Mouse (Mus musculus): ENCODE data around the gene Rasgef1a.

Gene Rasgef1a

DNA sequence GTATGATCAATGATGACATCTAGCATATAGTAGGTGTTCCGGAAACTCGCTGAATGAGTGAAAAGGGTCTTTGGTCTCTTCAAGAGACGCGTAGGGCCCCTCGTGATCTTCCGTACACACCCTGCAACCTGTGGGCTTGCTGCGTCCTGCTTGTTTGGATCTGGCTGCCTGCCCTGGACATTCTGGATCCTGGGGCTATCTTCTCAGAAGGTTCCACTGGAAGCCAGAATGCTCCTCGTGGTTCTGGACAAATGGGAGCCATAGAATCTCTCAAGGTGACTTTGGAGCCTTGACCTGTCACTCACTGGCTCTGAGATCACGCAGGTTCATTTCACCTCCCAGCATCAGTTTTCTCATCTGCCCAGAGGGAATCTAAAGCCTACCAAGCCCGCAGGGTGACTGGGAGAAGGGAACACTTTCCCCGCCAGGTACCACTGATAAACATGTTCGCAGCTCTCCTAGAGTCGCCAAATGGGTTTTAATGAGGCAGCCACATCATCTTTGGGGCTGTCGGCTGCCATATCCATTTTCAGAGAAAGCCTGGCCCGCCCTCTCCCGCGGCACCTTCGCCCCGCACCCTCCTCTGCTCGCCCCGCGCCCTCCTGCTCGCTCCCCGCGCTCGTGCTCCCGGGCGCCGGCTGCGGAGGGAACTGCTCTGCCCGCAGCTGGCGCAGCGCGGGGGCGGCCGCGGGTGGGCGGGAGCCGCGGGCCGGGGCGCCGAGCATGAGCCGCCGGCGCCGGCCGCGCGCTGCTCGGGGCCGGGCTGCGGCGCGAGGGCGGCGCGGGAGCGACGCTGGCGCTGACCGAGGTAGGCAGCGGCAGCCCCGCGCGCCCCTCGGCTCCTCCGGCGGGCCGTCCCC lies at the start of gene Rasgef1a:
Gene Rasgef1a, plus strand, starts transcription at position 683 of the 860 bp plus-strand sequence.
- no peak for DNase-seq

DNA sequence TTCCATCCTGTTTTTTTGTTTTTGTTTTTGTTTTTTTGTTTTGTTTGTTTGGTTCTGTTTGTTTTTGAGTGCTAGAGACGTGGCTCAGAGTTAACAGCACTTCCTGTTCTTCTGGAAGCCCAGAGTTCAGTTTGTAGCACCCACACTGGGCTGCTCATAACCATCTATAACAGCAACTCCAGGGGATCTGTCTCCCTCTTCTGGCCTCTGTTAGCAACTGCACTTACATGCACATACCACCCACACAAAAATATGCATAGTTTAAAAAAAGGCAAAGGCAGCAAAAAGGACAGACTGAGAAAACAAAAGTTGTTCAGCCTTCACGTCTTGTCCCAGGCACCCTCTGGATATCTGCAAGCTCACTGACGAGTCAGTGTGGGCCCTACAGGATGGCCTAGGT lies 48.0 kb upstream of the Rasgef1a start:
- DNase-seq: no peak

DNA sequence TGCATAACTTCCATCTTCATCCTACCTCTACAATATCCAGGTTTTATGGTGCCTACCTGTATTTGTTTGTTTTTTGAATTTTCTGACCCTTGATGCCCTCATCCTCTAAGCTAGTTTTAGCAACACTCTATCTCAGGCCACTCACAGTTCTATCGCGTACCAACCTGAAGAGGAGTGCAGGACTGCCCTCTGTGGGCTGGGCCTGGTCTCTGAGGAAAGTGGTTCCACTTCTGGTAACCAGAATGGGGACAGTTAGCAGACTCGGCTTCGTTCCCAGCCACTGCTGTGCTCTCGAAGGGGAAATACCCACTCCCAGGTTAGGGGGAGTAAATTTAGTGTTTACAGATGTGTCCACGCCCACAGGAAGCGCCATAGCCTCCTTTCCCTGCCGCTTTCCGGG lies 44.5 kb upstream of the Rasgef1a start:
- peak in 1 of 2 experiments; percentile 29 for DNase-seq

DNA sequence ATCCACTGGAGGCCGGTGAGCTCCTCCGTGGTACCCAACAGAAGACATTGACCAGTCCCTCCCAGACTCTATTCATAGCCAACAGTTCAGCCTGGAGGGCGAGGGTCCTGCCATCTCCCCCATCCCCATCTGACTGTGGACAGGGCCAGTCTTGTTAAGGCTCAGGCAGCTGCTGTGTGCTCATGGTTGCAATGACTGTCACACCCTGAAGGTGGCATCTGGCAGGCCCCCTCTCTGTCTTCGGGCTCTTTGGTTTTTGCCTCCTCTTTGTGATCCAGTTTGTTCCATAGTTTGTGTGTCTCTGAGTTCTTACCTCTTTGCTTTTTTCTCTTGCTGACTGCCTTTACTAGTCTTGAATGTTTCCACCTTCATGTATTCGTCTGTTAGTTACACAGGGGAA lies 24.1 kb upstream of the Rasgef1a start:
- no peak for DNase-seq

DNA sequence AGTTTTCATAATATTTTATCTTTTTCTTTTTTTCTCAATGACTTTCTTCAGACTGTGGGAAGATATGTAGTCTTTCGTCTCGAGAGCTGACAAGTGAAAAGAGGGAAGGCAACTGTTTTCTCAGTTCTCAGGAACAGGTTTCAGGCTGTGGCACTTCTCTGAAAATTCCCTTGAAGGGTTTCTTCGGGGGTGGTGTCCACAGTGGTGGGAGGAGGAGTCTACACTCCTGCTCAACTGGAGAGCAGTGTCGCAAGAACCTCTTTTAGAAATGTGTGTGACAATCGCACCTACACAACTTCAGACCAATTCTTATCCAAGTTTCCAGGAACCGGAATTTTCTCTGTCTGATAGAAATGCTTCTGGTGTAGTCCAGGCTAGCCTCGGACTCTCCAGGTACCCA lies 22.0 kb upstream of the Rasgef1a start:
- DNase-seq: no peak

DNA sequence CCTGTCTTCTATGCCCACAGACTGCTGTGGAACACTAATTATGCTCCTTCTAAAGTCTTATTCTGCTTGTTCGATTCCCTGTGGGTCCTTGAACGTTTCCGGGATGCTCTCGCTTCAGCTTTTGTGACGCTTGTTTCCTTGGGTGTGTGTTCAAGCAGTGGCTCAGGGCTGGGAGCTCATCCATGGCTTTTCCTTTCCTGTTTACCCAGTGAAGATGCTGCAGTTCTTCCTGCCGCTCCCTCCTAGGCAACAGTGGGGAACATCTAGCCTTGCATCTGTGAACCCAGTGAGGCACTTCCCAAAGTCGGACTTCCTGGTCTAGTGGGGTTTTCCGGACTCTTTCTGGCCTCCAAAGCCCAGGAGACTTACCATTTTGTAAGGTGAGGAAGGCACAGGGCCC lies 20.6 kb upstream of the Rasgef1a start:
- no peak for DNase-seq

DNA sequence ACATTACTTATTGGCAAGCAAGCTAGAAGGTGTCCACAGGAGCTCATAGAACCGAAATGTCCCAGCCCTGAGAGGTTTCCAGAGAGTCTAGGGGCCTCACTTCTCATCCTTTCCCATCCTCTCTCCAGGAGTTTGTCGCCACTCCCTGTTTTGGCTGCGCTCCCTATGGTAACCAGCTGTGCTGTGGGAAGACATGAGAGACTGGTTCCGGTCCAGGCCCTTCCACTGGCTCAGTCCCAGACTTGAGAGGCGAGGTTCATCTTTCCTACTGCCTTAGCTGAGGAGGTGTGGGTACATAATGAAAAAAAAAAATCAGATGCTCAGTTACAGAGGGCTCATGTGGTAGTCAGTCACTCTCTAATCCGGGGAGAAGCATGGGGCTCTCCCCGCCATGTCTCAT lies 19.9 kb upstream of the Rasgef1a start:
- DNase-seq: no peak

DNA sequence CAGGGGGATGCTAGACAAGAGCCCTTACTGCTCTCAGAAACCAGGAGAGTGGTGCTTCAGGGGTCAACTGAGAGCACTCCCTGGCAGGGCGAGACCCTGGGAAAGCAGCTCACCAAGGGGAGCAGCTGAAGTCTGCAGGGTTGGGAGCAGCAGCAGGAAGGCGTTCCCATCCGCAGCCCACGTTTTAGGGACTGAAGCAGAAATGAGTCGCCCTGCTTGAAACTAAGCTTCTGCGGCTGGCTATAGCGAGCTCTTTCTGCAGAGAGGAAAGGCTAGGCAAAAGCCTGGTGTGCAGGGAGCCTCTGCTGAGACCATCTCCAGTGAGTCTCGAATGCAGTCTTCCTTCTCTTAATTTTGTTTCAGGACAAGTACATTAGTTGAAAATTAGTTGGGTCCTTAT lies 19.3 kb upstream of the Rasgef1a start:
- DNase-seq: no peak

DNA sequence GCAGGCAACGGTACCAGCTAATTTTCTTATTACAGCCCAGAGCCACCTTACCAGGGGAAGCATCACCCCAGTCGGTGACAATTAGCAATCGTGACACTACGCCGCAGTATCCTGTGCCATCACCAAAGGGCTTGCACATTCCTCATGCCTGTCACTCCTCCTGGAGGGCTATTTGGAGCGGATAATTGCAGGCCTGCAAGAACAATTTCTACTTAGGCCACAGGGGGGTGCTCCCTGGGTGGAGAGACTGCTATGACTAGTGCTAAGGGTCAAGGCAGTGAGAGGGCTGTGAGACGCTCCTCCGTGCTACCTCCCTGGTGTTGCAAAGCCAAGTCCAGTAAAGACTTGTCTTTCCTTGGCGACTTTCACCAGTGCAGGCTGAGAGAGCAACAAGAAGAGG lies 16.1 kb upstream of the Rasgef1a start:
- no peak for DNase-seq

DNA sequence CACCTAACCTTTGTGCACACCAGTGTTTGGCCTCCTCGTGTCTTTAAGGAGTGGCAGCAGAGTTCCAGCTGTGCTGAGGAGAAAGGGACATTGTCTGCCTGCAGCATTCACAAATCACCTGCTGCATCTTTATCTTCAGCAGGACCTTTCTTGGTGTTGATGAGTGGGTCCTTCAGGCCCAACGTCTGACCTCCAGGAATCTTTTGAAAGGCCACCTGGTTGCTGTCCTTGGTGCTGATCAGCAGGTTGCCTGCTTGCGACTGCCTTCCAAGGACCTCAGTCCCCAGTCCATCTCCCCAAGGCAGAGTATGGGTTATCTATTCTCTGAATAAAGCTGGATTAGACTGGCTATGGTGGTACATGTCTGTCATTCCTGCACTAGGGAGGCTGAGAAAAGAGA lies 10.0 kb upstream of the Rasgef1a start:
- peak in 1 of 2 experiments; percentile 5 for DNase-seq

DNA sequence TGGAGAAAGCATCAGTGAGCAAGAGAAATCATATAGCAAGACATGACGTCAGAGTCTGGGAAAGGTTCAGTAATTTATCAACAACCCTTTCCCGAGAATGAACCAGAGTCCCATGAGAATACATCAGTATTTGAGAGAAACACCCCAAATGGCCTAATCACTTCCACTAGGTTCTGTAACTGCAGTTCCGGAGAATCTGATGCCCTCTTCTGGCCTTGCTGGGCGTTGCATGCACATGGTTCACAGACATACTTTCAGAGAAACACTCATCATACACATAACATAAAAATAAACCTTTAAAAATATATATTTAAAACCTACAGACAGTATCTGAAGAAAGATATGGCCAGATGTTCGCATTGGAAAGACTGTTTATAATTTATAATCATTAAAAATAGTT lies 3.9 kb upstream of the Rasgef1a start:
- DNase-seq: peak in 1 of 2 experiments; percentile 24

DNA sequence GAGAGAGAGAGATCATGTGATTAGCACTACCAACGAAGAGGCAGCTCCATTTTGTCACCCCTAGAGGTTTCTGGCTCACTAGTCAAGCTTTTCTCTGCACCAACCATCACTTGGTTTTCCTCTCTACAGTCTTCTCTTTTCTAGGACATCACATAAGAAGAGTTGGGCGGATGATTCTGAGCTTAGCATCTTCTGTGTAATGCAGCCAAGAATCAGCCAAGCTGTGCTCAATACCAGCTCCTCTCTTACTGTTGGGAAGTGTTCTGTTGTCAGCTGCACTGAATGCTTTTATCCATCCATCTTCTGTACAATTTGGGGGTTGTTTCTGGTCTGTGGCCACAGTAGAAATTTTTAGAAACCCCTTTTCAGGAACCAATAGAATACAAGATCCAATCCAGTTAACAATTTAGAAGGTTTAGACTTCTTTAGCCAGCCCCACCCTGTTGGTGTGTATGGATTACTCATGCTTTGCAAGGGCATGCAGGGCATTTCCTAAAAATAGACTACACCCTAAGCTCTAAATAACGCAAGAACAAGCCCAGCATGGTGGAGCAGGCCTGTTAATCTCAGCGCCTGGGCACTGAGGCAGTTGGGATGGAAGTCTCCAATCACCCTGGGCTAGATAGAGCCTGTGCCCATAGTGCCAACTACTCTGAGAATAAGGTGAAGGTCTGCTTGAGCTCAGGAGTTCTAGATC lies 3.2 kb upstream of the Rasgef1a start:
- no peak for DNase-seq

DNA sequence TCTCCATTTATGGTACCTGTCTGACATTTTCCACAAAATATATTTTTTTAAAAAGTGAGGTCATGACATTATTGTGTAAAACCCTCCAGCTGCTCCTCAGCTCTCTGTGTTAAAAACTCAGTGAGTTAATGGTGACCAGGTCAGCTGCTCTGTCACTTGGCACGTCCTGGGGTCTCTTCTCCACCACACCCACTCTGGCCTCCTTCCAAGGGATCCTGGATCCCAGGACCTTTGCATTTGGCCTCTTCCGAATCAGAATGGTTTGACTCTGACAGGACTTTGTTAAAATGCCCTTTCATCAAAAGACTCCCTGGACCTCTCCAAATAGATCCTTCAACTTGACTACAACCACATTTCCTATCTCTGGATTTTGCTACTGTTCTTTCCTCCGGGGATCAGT lies 982 bp upstream of the Rasgef1a start:
- no peak for DNase-seq

DNA sequence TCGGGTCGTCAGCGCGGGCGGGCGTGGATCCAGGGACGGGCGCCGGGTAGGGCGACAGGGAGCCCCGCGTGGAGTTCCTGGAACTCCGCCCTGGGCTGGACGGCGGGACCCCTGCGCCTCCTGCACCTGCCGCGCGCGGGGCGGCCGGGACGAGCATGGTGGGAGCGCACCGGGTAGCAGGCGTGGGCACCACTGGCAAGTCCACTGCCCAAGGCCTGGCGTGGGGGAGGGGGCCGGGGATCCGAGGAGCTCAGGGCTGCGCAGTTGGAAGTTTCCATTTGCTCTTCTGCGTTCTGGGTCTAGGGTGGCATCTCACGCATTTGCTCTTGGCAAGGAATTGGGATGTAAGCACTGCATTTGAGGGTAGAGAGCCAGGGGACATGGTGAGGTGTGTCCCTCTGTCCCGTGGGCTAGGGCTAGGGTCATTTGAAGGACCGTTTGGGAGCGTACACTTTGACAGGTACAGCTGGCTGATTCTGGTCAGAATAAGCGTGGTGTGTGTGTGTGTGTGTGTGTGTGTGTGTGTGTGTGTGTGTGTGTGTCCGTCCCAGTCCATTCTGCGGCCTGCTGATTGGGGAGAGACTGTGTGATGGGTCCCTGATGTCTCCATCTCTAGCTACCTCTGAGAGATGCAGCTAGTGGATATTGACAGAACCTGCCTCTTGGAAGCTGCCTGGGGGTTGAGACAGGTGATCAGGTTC lies 528 bp downstream of the Rasgef1a start:
- no peak for DNase-seq

DNA sequence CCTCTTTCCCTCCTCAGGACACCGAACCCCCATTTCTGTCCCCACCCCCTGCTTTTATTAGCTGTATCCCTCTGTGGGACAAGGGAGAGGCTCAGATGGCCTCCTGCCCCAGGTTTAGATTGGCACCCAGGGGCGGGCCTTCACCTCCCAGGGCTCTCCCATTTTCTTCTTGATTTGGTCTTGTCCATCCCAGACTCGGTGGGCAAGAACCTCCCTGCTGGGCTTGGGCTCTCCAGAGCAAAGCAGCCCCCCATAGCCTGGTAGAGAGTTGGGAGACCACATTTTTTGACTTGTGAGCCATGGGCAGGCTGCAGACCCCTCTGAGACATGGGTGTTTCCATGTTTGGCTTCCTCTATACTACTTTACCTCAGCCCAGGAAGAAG lies 1.1 kb downstream of the Rasgef1a start:
- no peak for DNase-seq

DNA sequence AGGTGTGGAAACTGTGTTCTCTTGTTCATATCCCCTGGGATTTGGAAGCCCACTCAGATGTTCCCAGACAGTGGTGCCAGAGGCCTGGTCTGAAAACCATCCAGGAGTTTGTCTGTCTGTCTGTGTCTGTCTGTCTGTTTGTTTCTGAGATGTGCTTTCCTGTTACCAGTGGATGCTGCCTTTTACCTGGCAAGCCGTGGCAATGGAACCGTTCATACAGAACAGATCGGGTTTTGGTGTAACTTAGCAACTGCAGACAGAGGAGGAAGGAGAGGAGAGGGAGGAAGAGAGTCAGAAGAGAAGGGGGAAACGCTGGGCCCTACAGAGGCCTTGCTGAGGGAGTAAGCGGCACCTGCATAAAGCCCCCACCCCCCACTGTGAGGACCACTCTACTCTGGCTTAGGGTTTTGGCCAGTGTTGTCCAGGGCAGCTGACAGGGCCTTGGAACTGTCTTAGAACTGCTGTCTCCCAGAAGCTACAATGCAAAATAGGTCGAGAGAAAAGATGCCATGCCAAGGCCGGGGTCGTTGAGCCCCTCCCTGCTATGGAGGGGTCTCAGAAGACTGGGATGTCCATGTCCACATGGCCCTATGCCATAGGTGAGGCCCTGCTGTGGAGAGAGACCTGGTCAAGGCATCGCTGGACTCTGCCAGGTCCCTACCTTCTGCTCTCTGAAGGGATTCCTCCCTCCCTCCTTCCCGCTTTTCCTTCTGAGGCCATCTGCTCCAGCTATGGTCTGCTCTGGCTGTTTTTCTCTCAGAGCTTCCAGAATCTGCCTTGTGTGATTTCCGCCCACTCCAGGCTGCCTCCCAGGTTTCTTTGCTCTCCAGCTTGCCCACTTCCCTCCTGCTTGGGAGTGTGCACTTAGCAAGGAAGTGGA lies 2.0 kb downstream of the Rasgef1a start:
- DNase-seq: no peak

DNA sequence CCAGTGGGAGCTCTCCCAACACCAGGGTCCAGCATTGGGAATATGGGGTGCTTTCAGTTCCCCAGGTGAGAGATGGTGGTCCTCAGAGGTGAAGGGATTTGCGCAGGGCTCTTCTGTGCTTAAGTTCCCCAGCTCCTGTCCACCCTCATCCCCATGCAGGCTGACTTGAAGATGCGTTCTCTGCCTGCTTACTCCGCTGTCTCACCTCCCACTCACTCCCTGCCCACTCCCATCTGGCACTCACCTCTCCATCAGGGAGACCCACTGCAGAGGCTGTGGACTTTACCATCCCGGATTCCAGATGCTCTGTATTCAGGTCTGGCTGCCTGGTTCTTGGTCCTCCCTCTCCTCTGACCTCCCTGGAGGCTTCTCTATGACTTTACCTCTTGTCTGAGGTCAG lies 3.6 kb downstream of the Rasgef1a start:
- no peak for DNase-seq

DNA sequence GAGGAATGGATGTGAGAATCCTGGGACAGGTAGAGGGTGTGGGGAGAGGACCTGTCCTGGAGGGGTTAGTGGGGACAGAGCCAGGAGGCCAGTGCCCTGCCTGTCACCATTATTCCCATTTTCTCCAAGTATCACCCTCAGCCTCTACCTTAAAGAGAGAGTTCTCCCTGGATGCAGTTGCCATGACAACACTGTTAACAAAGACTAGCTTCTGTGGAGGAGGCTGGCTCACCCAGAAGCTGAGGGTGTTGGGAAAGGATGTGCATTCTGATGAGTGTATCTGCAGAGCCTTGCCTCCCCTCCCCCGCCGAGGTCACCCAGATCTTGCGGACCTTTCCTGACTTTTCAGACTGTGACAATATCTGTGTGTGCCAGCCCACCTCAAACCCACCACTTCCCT lies 4.7 kb downstream of the Rasgef1a start:
- DNase-seq: no peak

DNA sequence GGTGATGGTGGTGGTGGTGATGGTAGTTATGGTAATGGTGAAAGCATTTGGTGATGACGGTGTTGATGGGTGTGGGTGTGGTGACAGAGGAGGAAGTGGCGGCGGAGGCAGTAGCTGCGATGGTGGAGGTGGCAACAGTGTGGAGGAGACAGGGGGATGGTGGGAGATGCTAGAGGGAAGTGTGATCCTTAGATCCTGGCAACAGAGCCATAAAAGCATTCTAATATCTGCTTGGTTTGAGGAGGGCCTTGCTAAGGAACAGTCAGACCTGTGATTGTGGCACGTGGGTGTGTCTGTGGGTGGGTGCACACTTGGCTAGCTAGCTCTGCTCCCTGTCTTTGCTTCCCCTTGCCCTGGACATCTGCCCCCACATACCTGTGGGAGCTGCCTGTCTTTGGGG lies 7.4 kb downstream of the Rasgef1a start:
- no peak for DNase-seq

DNA sequence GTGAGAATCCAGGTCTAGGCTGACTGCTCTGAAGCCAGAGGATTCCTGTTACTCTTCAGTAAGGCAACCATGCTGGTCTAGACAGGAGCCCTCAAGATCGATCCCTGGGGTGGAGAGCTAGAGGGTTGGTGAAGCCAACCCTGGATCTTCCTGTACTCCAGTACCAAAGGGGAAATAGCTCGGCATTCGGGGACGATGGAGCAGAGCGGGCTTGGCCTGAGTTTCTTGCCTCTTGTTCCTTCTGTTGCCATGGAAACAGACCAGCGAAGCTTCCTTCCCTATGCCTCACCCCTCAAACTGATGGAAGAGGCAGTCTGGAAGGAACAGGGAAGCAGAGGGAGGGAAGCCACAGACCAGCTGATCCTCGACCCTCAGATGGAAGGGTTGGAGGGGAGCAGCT lies 8.3 kb downstream of the Rasgef1a start:
- DNase-seq: no peak

DNA sequence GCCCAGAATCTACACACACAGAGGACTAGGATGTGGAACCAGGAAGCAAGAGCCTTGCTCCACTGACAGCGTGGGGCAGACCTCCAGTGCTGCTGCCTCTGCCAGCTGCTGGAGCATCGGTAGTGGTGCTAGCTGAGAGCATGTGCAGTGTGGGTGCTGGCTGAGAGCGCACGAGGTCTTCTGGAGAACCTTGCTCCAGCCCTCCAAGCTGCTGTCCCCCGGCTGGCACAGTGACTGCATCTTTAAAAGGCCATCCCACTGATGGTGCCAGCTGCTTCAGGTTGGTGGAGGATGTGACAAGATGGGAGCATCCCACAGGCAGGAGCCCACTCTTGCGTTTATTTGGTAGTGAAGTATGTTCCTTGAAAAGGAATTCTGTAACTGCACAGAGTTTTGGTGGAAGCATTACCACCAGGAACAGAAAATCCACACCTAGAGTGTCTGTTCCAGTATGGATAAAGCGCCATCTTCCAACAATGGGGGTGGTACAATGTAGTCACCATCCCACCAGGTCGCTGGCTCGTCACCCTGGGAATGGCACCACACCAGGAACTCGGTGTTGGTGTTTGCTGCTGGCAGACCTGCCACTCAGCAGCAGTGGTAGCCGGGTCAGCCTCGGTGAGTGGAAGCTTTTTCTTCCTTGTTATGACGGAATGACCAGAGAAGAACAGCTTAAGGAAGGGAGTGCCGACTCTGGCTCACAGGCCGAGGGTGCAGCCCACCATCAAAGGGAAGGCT lies 11.8 kb downstream of the Rasgef1a start:
- DNase-seq: no peak

DNA sequence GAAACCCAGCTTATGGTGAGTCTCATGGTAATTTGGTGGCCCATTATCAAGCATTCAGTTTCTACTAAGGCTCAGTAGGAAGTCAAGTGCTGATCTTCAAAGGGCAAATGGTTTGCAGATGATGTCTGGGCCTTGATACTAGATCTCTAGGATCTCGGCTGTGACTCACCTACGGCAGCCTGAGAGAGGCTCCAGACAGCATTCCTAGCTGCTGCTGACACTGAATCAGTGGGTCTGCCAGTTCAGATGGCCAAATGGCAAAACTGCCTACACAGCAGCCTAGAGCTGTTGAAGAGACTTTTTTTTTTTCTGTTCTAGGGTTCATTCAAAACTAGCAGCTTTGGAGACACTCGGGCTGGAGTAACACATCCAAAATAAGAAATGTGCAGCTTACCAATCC lies 15.8 kb downstream of the Rasgef1a start:
- DNase-seq: no peak

All from kidney, adult 8-10 months (tissue).